Mouse (Mus musculus) layer of hippocampus, postnatal 25 days (tissue): ENCODE data around the gene Zkscan6. TPM values are rescaled to one million over a fixed set of nuclear protein-coding genes. Genes with fewer than 3 reads are reported as not detected.

Source experiments
- DNase-seq, 2 experiments: peaks; one replicate each; pipeline ENCODE4 v3.0.0; 2022; ENCODE audit warnings: mixed read lengths in 2 of 2, low spot score in 1 of 2; ENCODE audit errors: extremely low spot score in 1 of 2
- total RNA-seq, 2 experiments: library from RNA; stranded (reverse); gene quantifications; 2 replicates each; pipeline ENCODE4 v1.2.3; 2021

Gene Zkscan6
- total RNA-seq, 2 experiments from 2014 or later: 14.5 to 16.1 TPM

DNA sequence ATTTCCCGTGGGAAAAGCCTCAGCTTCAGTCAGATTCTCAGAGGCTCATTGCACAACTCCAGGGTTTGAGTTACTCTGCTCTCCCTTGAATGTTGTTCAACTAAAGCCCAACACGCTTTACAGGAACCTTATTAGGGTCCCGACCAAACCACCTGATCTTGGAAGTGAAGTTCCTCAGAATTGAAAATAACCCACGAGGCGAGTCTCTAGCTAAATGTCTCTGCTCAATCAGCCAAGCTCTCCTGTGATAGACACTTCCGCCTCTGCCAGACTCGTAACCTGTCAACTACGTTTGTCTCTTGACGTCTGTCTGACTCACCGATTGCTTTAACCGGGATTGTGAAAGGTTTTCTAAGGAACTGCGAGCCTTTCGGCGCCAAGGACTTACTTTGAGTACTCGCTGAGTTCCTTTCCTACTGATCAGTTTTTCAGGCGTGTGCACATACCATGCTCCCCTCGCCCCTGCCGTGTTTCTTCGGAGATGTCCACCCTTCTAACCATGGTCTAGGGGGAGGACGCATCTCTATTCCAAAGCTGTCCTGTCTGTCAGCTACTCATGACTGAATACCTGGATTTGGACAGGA lies 562 bp upstream of the Zkscan6 start:
- DNase-seq: no peak

DNA sequence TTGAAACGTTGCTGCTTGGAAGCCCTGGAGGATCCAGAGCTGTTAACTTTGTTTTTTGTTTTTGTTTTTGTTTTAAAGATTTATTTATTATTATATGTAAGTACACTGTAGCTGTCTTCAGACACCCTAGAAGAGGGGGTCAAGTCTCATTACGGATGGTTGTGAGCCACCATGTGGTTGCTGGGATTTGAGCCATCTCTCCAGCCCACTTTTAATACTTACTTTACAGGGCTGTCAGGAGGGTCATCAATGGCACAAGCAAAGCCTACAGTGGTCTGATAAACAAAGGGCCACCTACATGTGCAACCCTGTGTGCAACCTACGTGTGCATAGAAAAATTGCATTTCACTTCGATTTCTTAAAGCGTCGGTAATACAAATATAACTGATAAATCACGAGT lies 626 bp downstream of the Zkscan6 start:
- DNase-seq: no peak

DNA sequence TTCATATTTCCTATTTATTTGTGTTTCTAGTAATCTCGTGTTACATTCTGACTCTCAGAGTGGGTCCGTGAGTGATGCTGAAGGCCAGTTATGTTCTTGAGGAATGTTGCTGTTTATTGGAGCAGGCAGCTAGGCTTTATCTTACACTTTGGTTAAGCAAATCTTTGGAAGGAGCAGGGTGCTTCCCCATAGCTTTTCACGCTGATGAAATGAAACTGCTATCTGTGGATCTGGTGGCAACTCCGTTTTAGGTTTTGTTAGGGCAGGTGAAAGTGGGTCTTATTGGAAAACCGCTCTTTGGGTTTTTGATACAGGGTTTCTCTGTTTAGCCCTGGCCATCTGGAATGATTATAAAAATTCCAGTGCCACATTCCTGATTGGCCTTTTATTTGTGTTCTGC lies 5.1 kb downstream of the Zkscan6 start:
- DNase-seq: no peak

DNA sequence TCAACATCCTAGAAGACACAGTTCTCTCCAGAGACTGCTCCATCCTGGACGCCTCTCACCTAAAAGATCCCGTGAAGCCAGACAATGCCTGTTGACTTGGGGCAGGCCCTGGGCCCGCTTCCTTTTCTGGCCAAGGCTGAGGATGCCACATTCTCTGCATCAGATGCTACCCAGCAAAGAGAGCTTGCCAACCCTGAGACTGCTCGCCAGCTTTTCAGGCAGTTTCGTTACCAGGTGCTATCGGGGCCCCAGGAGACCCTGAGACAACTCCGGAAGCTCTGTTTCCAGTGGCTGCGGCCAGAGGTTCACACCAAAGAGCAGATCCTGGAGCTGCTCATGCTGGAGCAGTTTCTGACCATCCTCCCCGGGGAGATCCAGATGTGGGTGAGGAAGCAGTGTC lies 7.4 kb downstream of the Zkscan6 start:
- DNase-seq: no peak

DNA sequence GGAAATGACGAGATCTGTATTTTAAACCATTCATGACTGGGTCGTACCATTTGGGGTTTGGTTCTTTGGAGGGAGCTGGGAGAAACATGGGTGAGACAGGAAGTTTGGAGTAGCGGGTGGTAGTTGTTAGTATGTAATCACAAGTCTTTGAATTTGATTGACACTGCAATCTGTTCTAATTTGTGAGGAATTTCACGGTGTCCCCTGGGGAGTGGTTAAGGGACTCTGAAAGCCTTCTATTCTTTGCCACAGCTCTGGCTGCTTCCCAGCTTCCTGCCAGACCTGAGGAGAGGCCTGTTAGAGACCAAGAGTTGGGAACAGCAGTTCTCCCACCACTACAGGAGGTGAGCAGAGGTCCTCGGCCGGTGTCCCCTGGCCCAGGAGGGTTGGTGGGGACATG lies 9.3 kb downstream of the Zkscan6 start:
- DNase-seq: no peak

- no peak for DNase-seq
These were observed 11.2 kb downstream of the Zkscan6 start for GRCm38 (mm10) chr11:65818193-65818592.

- DNase-seq: no peak
These were observed 13.3 kb downstream of the Zkscan6 start for GRCm38 (mm10) chr11:65820280-65820679.

GRCm38 (mm10) chr11:65820877-65821276 lies 13.9 kb downstream of the Zkscan6 start:
- peak; percentile 37 to 83 for DNase-seq

GRCm38 (mm10) chr11:65824556-65824955 lies 17.6 kb downstream of the Zkscan6 start:
- DNase-seq: no peak

- peak; percentile 23 to 27 for DNase-seq
These were observed 32.0 kb downstream of the Zkscan6 start for GRCm38 (mm10) chr11:65838999-65839398.

GRCm38 (mm10) chr11:65846446-65846845 lies 39.5 kb downstream of the Zkscan6 start:
- no peak for DNase-seq

DNA sequence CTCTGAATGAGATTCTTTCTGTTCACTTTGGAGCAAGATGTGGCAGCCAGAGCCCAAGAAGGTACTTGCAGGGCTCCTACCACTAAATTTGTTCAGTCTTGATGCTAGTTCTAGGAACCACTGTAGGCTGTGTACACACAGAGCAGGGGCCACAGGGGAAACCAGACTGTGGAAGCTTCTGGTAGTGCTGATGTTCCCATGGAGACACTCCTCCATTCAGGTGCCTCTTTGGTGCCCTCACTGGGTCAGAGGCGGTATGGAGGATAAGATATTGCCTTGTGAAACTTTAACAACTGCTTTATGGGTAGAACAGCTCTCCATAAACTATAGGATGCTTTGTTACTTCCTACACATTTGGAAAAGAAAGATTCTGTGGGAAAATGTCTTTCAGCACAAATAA lies 45.1 kb downstream of the Zkscan6 start:
- peak in 1 of 2 experiments; percentile 25 for DNase-seq

DNA sequence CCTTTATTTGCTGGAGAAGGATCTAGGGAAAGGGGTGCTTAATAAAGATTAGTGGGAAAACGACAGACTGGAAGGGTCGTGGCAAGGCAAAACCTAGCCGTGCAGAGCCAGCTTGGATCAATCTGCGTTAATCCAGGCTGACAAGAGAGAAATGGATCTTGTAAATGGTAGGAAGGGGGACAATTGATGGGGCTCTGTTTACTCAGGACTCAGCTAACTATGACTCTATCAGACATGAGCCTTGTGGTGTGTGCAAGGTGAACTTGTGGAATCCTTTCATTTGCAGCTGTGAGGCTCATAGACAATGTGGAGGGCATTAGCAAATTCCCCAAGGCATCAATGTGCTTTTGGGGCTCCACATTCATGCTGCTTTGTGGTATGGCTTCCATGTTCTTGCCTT lies 54.5 kb downstream of the Zkscan6 start:
- no peak for DNase-seq

DNA sequence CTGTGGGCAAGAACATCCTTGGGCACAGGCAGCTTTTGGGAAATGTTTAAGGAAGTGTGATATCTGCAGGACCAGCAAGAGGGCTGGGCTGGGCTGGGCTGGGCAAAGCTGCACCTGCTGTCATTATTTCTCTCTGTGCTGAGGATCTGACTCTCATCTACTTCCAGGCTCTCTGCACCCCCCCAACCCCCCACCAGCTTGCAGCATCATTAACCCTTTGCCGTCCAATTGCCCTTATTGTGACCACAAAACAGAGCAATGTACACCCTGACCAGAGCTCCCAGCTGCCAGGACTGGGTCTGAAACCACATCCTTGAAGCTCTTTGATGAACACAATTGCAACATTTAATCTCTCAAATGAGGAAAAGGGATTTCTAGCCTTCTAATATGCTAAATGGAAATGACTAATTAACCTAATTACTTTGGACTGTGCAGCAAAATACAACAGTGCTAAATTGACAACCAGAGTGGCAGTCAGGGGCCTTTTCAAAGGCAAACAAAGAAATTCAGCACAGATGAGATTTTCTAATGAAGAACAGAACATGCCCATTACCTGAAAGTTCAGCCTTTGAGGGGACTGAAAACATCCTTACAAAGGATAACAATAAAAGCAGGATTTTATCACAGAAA lies 70.3 kb downstream of the Zkscan6 start:
- no peak for DNase-seq

Other genes starting within 250 kb of the Zkscan6 start
- 100 to 1,000 TPM; 196 TPM for gene Map2k4, start 18.9 kb upstream of the Zkscan6 start, total RNA-seq